Mouse (Mus musculus) liver, embryonic 14.5 days (tissue): ENCODE data around the gene Ctrb1. TPM values are rescaled to one million over a fixed set of nuclear protein-coding genes. Genes with fewer than 3 reads are reported as not detected.

Source experiments
- ATAC-seq: fragments of 200-750 bp; cut with Nextera tagmentation; 2 replicates; pipeline ENCODE4 v1.8.0; 2017; ENCODE audit warnings: moderate number of reproducible peaks, mild to moderate bottlenecking, moderate library complexity; ENCODE audit not compliant: insufficient read depth
- DNase-seq, 3 experiments: peaks; one replicate each; pipeline ENCODE4 v3.0.0-alpha.2; 2012 to 2013; ENCODE audit warnings: low read depth in 3 of 3, low spot score in 3 of 3
- H3K27ac ChIP-seq: fragments of 300-500 bp; sonication (generic); 2 replicates; pipeline ENCODE4 v1.5.1; 2014; ENCODE audit warnings: moderate library complexity, mild to moderate bottlenecking, control low read depth, inconsistent platforms
- H3K27me3 ChIP-seq: fragments of 300-500 bp; sonication (generic); 2 replicates; pipeline ENCODE4 v1.6.1; 2014; ENCODE audit warnings: mild to moderate bottlenecking, low read length, moderate library complexity; ENCODE audit not compliant: control insufficient read depth, insufficient read depth
- H3K36me3 ChIP-seq: fragments of 300-500 bp; sonication (generic); replicated peaks from 2 replicates; pipeline ENCODE4 v1.6.1; 2014; ENCODE audit warnings: low read depth; ENCODE audit not compliant: control insufficient read depth, insufficient read depth
- H3K4me1 ChIP-seq, 2 experiments: fragments of 200-500 bp in 1 of 2; fragments of 300-500 bp in 1 of 2; sonication (generic) in 1 of 2; replicated peaks; 2 replicates each; pipeline ENCODE4 v1.6.1; 2012 to 2014; ENCODE audit warnings: antibody characterized with exemption in 1 of 2, inconsistent platforms in 1 of 2, low read length in 1 of 2; ENCODE audit not compliant: control insufficient read depth in 2 of 2, insufficient read depth in 2 of 2
- H3K4me2 ChIP-seq: fragments of 300-500 bp; sonication (generic); 2 replicates; pipeline ENCODE4 v1.6.1; 2014; ENCODE audit warnings: low read depth, mild to moderate bottlenecking, control low read depth, moderate library complexity
- H3K4me3 ChIP-seq, 2 experiments: fragments of 200-500 bp in 1 of 2; fragments of 300-500 bp in 1 of 2; sonication (generic) in 1 of 2; 2 replicates each; pipeline ENCODE4 v1.5.1; 2012 to 2014; ENCODE audit warnings: low read depth in 2 of 2, low read length in 2 of 2, mild to moderate bottlenecking in 2 of 2, control low read depth in 1 of 2, inconsistent platforms in 1 of 2, moderate library complexity in 1 of 2; ENCODE audit not compliant: insufficient read depth in 1 of 2
- H3K9ac ChIP-seq: fragments of 300-500 bp; sonication (generic); replicated peaks from 2 replicates; pipeline ENCODE4 v1.6.1; 2014; ENCODE audit warnings: mild to moderate bottlenecking, control low read depth, moderate library complexity
- H3K9me3 ChIP-seq: fragments of 300-500 bp; sonication (generic); 2 replicates; pipeline ENCODE4 v1.6.1; 2016; ENCODE audit warnings: low read length, mixed read lengths; ENCODE audit not compliant: control insufficient read depth
- CTCF ChIP-seq: IDR thresholded peaks from 2 replicates; pipeline ENCODE4 v1.5.1; 2016; ENCODE audit warnings: antibody characterized with exemption, low read depth, control low read depth
- EP300 ChIP-seq: IDR thresholded peaks from 2 replicates; pipeline ENCODE4 v1.6.1; 2016; ENCODE audit warnings: antibody characterized with exemption, low read depth
- WGBS: fragments of 180-500 bp; shearing (Covaris S2); extraction: QIAGEN DNeasy Blood & Tissue Kit; methylation state at CpG from one replicate; pipeline ENCODE4 v1.1.7; 2014; ENCODE audit not compliant: insufficient replicate concordance; 5-methylcytosine and 5-hydroxymethylcytosine counted together
- polyA plus RNA-seq, 2 experiments: library from polyadenylated mRNA; depleted of rRNA in 1 of 2; stranded (reverse) in 1 of 2; unstranded in 1 of 2; fragments of >200 nt; fragmentation: Nextera tagmentation in 1 of 2; extraction: Ambion mirVana in 1 of 2; gene quantifications; 2 replicates each; pipeline versions ENCODE4 v1.2.1 to v1.2.3; 2012 to 2014

The Ctrb1 gene
- polyA plus RNA-seq, 2 experiments = 1.5 to 2.5 TPM

DNA sequence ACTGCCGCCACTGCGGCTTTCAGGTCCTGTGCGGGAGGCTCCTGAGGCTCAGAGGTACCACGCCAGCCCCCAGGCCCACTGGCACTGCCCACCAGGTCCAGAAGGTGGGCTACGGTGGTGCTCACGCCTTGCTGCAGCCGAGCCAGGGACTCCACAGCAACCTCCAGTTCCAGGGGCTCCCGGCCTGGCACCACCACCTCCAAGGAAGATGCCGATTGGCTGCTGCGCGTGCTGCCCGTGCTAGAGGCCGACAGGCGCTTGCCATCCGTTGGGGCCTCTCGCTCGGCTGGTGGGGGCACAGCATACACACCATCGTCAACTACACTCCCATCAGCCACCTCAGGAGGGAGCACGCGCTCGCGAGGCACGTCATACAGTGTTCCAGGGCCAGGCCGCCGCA, 23.0 kb upstream of the Ctrb1 start:
- H3K36me3 ChIP-seq = no peaks in the 10 kb centered on the region
- ATAC-seq (no peak), DNase-seq (no peak)
- H3K27me3 ChIP-seq = no peaks in the 10 kb centered on the region
- TF ChIP-seq CTCF = no peak
- no peak for TF ChIP-seq EP300
- peaks cover 0 to 15% of the 10 kb centered on the region in 2 experiments; a peak in 2 of 4 replicates for H3K4me1 ChIP-seq
- no peak overlapping the region for H3K4me2 ChIP-seq
- H3K9ac ChIP-seq = no peak overlapping the region
- WGBS = 81% methylated on average over 25 of the region's 25 CpGs
- H3K9me3 ChIP-seq = no peaks in the 10 kb centered on the region
- no peak overlapping the region for H3K4me3 ChIP-seq
- H3K27ac ChIP-seq = no peak overlapping the region

DNA sequence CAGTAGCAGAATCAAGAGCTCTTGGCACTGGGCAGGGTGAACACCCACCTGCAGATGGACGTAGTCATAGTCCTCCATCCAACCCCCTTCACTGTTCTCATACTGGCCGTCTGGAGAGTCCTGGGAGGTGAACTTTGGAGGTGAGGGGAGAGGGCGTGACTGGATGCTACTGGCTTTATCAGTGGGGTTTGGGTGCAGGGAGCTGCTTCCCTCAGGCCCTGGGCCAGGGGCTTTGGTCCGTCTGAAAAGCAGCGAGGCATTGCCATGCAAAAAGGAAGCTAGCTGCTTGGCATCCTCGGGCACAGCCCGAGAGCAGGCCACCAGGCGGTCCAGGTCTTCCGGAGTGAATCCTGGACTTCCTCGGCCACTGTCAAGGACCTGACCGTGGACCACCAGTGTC, 22.5 kb upstream of the Ctrb1 start:
- H3K9me3 ChIP-seq = no peaks in the 10 kb centered on the region
- 79% methylated on average over 11 of the region's 11 CpGs for WGBS
- H3K27me3 ChIP-seq = no peaks in the 10 kb centered on the region
- peaks cover 0 to 15% of the 10 kb centered on the region in 2 experiments; a peak in 2 of 4 replicates for H3K4me1 ChIP-seq
- H3K36me3 ChIP-seq = no peaks in the 10 kb centered on the region
- H3K9ac ChIP-seq = no peak overlapping the region
- ATAC-seq (no peak), DNase-seq (no peak)
- TF ChIP-seq EP300 (no peak), CTCF (no peak)
- no peak overlapping the region for H3K27ac ChIP-seq
- H3K4me3 ChIP-seq = no peak overlapping the region
- no peak overlapping the region for H3K4me2 ChIP-seq

DNA sequence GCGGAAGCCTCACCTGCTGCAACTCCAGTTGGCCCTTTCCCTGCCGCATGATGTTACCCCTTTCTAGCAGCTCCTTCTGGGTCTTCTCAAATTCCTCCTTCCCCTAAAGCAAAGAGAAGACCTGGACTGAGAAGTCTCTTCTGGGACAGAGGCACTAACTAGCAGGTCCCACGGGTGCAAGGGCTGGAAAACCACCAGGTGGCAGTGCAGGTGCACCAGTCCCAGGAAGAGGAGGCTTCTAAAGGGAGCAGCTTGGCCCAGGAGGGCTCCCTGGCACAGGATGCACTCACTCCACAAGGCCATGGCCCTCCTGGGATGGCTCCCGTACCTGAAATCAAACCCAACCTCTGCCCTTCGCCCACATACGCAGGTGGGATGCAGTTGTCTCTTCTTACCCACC, 21.8 kb upstream of the Ctrb1 start:
- TF ChIP-seq CTCF (peak; percentile 84), EP300 (no peak)
- peaks cover 0 to 9% of the 10 kb centered on the region in 2 experiments; a peak in 2 of 4 replicates for H3K4me1 ChIP-seq
- DNase-seq (no peak), ATAC-seq (no peak)
- H3K9ac ChIP-seq = no peak overlapping the region
- H3K9me3 ChIP-seq = no peaks in the 10 kb centered on the region
- 65% methylated on average over 6 of the region's 6 CpGs for WGBS
- H3K36me3 ChIP-seq = no peaks in the 10 kb centered on the region
- no peaks in the 10 kb centered on the region for H3K27me3 ChIP-seq
- no peak overlapping the region for H3K4me3 ChIP-seq
- H3K4me2 ChIP-seq = no peak overlapping the region
- H3K27ac ChIP-seq = no peak overlapping the region

DNA sequence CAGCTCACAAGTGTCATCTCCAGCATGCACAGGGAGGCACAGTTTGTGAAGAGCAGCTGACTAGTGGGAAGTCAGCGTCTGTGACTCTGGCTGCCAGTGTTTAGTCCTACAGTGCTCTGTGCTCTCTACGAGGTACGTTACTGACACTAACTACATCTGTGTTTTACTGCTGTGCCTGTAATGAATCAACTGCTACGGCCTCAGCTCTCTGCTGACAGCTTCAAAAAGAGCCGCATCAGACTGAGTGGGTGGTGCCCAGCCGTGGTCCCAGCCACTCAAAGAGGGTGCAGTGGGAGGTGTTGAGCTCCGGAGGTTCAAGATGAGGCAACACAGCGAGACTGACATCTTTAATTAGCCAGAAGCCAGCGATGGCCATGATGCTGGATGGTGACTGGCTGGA, 21.3 kb upstream of the Ctrb1 start:
- 60% methylated on average over 9 of the region's 9 CpGs for WGBS
- DNase-seq (no peak), ATAC-seq (no peak)
- TF ChIP-seq CTCF (no peak), EP300 (no peak)
- Histone ChIP-seq H3K27me3 (no peaks in the 10 kb centered on the region), H3K9ac (no peak overlapping the region), H3K4me1 (peaks cover 0 to 4% of the 10 kb centered on the region in 2 experiments; a peak in 2 of 4 replicates), H3K36me3 (no peaks in the 10 kb centered on the region), H3K4me2 (no peak overlapping the region), H3K9me3 (no peaks in the 10 kb centered on the region), H3K27ac (no peak overlapping the region), H3K4me3 (no peak overlapping the region)

DNA sequence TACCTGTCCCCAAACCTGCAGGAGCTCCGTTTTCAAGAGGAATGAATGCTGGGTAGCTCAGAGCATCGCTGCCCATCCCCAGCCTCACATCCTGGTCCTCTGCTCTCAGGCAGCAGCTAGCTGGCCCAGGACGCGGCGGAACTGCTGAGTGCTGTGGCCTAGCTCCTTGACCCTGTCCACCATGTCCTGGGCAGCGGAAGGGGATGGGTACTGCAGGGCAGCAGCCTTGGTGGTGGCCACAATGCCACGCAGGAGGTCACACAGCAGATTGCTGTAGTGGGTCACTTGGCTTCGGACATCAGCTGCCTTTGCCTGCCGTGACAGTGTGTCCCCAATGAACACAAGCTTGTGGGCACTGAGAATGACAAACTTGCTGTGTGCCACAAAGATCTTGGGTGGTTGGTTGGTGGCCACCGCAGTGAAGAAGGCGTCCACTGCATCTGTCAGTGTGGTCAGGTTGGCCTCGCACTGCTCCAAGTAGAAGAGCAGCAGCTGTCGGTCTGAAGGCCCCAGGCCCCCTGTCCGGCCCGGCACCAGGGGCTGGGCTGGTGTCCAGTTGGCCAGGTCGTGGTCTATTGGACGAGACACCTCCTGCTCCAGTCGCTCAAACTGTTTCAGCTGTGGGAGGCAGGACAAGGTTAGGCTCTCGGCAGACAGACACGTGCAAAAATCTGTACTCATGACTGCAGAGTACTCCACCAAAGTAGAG, 20.1 kb upstream of the Ctrb1 start:
- H3K27ac ChIP-seq = no peak overlapping the region
- TF ChIP-seq EP300 (no peak), CTCF (no peak)
- no peaks in the 10 kb centered on the region for H3K36me3 ChIP-seq
- no peak overlapping the region for H3K4me3 ChIP-seq
- ATAC-seq (no peak), DNase-seq (no peak)
- H3K4me1 ChIP-seq = peaks cover 0 to 3% of the 10 kb centered on the region in 2 experiments; a peak in 1 of 4 replicates
- no peak overlapping the region for H3K9ac ChIP-seq
- H3K9me3 ChIP-seq = no peaks in the 10 kb centered on the region
- no peak overlapping the region for H3K4me2 ChIP-seq
- WGBS = 73% methylated on average over 20 of the region's 20 CpGs
- H3K27me3 ChIP-seq = no peaks in the 10 kb centered on the region
